Comparison of ENCODE assay signal across 19 mouse cellular contexts in genomic region chr2:160657801-160658442, GRCm38 (mm10). TPM values are rescaled to one million over a fixed set of nuclear protein-coding genes. Genes with fewer than 3 reads are reported as not detected.
DNase-seq lines count a peak whose midpoint lies in the region; ATAC-seq and TF ChIP-seq lines count a peak whose summit lies in the region.
"Had no signal": no experiment of that assay in that cellular context is flagged by ENCODE, and none has a peak within 500 bp of the region (broad histone marks: within the 10 kb centered on the region; RNA-seq: fewer than 3 reads in every experiment).

No protein-coding gene starts in this region.

- in situ Hi-C loops in ES-E14 (cut with MboI; ENCODE audit: low sequenced_read_pairs in 2 of 2, unreplicated experiment in 2 of 2) = no loop called here

- DNase-seq in heart, adult 8-10 months (ENCODE audit: low spot score) = no peak
- no peak for DNase-seq in ES-E14 (ENCODE audit: low read depth, low spot score)
- DNase-seq in lung, postnatal 36 days = no peak
- DNase-seq: cerebellum, adult 11-12 months; forebrain, postnatal 0 days; heart, adult 18-20 months; lung, adult 18-20 months; right cerebral cortex, postnatal 14 days had no signal

- no peak overlapping the region for H3K4me2 ChIP-seq in heart, embryonic 11.5 days
- H3K4me2 ChIP-seq in forebrain, embryonic 16.5 days (ENCODE audit: low read length) = no peak overlapping the region
- no peak overlapping the region for H3K4me2 ChIP-seq in hindbrain, embryonic 16.5 days (ENCODE audit: low read length)
- H3K4me2 ChIP-seq: embryonic facial prominence, embryonic 13.5 days; hindbrain, embryonic 14.5 days; midbrain, embryonic 12.5 days; neural tube, embryonic 12.5 days; stomach, embryonic 15.5 days had no signal

- ATAC-seq in heart, embryonic 11.5 days (replicated peaks; ENCODE audit: insufficient number of reproducible peaks, low FRiP score, low TSS enrichment) = peak; percentile 80; the same call in 1 of the 2 replicates
- ATAC-seq in erythroid progenitor cell, adult 5-6 weeks (replicated peaks; ENCODE audit: low FRiP score, poor library complexity, severe bottlenecking) = peak; percentile 95
- ATAC-seq in megakaryocyte, adult 5-6 weeks (ENCODE audit: poor library complexity, severe bottlenecking) = peak; percentile 79
- no peak for ATAC-seq in forebrain, embryonic 16.5 days
- ATAC-seq in hindbrain, embryonic 16.5 days = no peak
- ATAC-seq: forebrain, postnatal 0 days had no signal

- H3K4me1 ChIP-seq in heart, embryonic 11.5 days (ENCODE audit: control insufficient read depth, insufficient read depth, low read length) = peaks cover 6% of the 10 kb centered on the region; the same call in 1 of the 2 replicates
- peaks cover 5 to 15% of the 10 kb centered on the region in 2 experiments; a peak in 3 of 4 replicates for H3K4me1 ChIP-seq in ES-E14 (ENCODE audit: control insufficient read depth in 2 of 2, insufficient read depth in 2 of 2, low read length in 2 of 2, poor library complexity in 1 of 2)
- peaks cover 12% of the 10 kb centered on the region for H3K4me1 ChIP-seq in forebrain, embryonic 16.5 days (replicated peaks; ENCODE audit: control insufficient read depth, insufficient read depth, low read length)
- H3K4me1 ChIP-seq in hindbrain, embryonic 16.5 days (ENCODE audit: control insufficient read depth, insufficient read depth, low read depth, low read length) = peaks cover 4% of the 10 kb centered on the region; the same call in 1 of the 2 replicates
- H3K4me1 ChIP-seq: stomach, embryonic 15.5 days had no signal

- 87% methylated on average over 12 of the region's 13 CpGs for WGBS in heart, embryonic 11.5 days (ENCODE audit: insufficient replicate concordance)
- 93% methylated on average over 13 of the region's 13 CpGs for WGBS in forebrain, embryonic 16.5 days
- WGBS in hindbrain, embryonic 16.5 days = 94% methylated on average over 13 of the region's 13 CpGs

- no peaks in the 10 kb centered on the region for H3K27me3 ChIP-seq in heart, embryonic 11.5 days (ENCODE audit: control insufficient read depth, insufficient read depth, low read length)
- no peaks in the 10 kb centered on the region for H3K27me3 ChIP-seq in forebrain, embryonic 16.5 days (replicated peaks; ENCODE audit: control insufficient read depth, insufficient read depth, low read length)
- H3K27me3 ChIP-seq in hindbrain, embryonic 16.5 days (replicated peaks; ENCODE audit: control insufficient read depth, insufficient read depth, low read length) = no peaks in the 10 kb centered on the region
- H3K27me3 ChIP-seq: embryonic facial prominence, embryonic 13.5 days; midbrain, embryonic 12.5 days; neural tube, embryonic 12.5 days; stomach, embryonic 15.5 days had no signal

- H3K9me3 ChIP-seq in heart, embryonic 11.5 days (replicated peaks; ENCODE audit: control insufficient read depth, low read length) = no peaks in the 10 kb centered on the region
- H3K9me3 ChIP-seq in ES-E14 (ENCODE audit: control insufficient read depth, insufficient read depth, low read depth, low read length) = no peaks in the 10 kb centered on the region
- H3K9me3 ChIP-seq in forebrain, embryonic 16.5 days (ENCODE audit: control insufficient read depth, low read length) = no peaks in the 10 kb centered on the region
- H3K9me3 ChIP-seq in hindbrain, embryonic 16.5 days (ENCODE audit: control insufficient read depth, low read length) = no peaks in the 10 kb centered on the region
- H3K9me3 ChIP-seq: embryonic facial prominence, embryonic 13.5 days; midbrain, embryonic 12.5 days; neural tube, embryonic 12.5 days; stomach, embryonic 15.5 days had no signal

- no peak overlapping the region for H3K9ac ChIP-seq in heart, embryonic 11.5 days (ENCODE audit: low read depth, low read length)
- no peak overlapping the region; the same call in 1 of the 2 replicates for H3K9ac ChIP-seq in ES-E14 (ENCODE audit: insufficient read depth, low read depth, low read length, poor library complexity, severe bottlenecking)
- no peak overlapping the region for H3K9ac ChIP-seq in forebrain, embryonic 16.5 days (replicated peaks; ENCODE audit: low read depth, low read length)
- H3K9ac ChIP-seq in hindbrain, embryonic 16.5 days (ENCODE audit: low read depth, low read length) = no peak overlapping the region
- H3K9ac ChIP-seq: embryonic facial prominence, embryonic 13.5 days; forebrain, postnatal 0 days; hindbrain, embryonic 14.5 days; midbrain, embryonic 12.5 days; neural tube, embryonic 12.5 days; stomach, embryonic 15.5 days had no signal

- H3K36me3 ChIP-seq in heart, embryonic 11.5 days (ENCODE audit: control insufficient read depth, insufficient read depth, low read length) = peaks cover 15% of the 10 kb centered on the region
- H3K36me3 ChIP-seq in ES-E14 (ENCODE audit: control insufficient read depth, insufficient read depth, low read length, poor library complexity, severe bottlenecking) = peaks cover 6% of the 10 kb centered on the region
- no peaks in the 10 kb centered on the region; the same call in 1 of the 2 replicates for H3K36me3 ChIP-seq in forebrain, embryonic 16.5 days (ENCODE audit: control insufficient read depth, insufficient read depth)
- H3K36me3 ChIP-seq in hindbrain, embryonic 16.5 days (ENCODE audit: control insufficient read depth, insufficient read depth, low read length) = peaks cover 2% of the 10 kb centered on the region; the same call in 1 of the 2 replicates

- no peak overlapping the region for H3K27ac ChIP-seq in heart, embryonic 11.5 days (ENCODE audit: low read depth, low read length)
- peak overlapping the region; percentile 78; the same call in 1 of the 2 replicates for H3K27ac ChIP-seq in ES-E14 (ENCODE audit: insufficient read depth, low read depth, low read length, poor library complexity, severe bottlenecking)
- H3K27ac ChIP-seq in forebrain, embryonic 16.5 days (ENCODE audit: low read length) = no peak overlapping the region
- H3K27ac ChIP-seq in hindbrain, embryonic 16.5 days (ENCODE audit: low read depth, low read length) = no peak overlapping the region
- H3K27ac ChIP-seq: embryonic facial prominence, embryonic 13.5 days; hindbrain, embryonic 14.5 days; kidney, postnatal 0 days; midbrain, embryonic 12.5 days; neural tube, embryonic 12.5 days; stomach, embryonic 15.5 days had no signal

- H3K4me3 ChIP-seq in heart, embryonic 11.5 days (ENCODE audit: low read depth, low read length) = no peak overlapping the region
- no peak overlapping the region; a peak in 1 of 4 replicates for H3K4me3 ChIP-seq in ES-E14 (ENCODE audit: insufficient read depth in 1 of 2, low read depth in 1 of 2, low read length in 2 of 2, poor library complexity in 1 of 2, severe bottlenecking in 1 of 2)
- no peak overlapping the region for H3K4me3 ChIP-seq in forebrain, embryonic 16.5 days (replicated peaks; ENCODE audit: low read length)
- no peak overlapping the region for H3K4me3 ChIP-seq in hindbrain, embryonic 16.5 days (ENCODE audit: low read length)
- H3K4me3 ChIP-seq: embryonic facial prominence, embryonic 13.5 days; midbrain, embryonic 12.5 days; neural tube, embryonic 12.5 days; stomach, embryonic 15.5 days had no signal

TF ChIP-seq in ES-E14, 5 proteins besides CTCF, POLR2A, EP300 and RAD21:
- TF ChIP-seq MAFK (IDR thresholded peaks at IDR 0.05; ENCODE audit: insufficient read depth, low read depth, low read length) (peak; percentile 71; the same call in 1 of the 2 replicates), ZC3H11A (IDR thresholded peaks at IDR 0.05; ENCODE audit: borderline replicate concordance, low read depth, low read length) (no peak), ZNF384 (IDR thresholded peaks at IDR 0.05; ENCODE audit: low read depth, low read length) (peak; percentile 86)

RNA-seq across cellular contexts. Expression of gene Top1, which starts 12.2 kb away (rescaled TPM):
- polyA plus RNA-seq in heart, embryonic 11.5 days (2014; fragmentation: Nextera tagmentation; extraction: Ambion mirVana) = 53.2 and 65.4 TPM in 2 replicates
- 10 to 100 TPM; 39.8 to 46.9 (median 43.0) TPM for total RNA-seq in heart, adult 8-10 months (2022)
- total RNA-seq in ES-E14 (2012; rRNA removed) = 39.3 and 52.7 TPM in 2 replicates
- 104 and 114 TPM in 2 replicates for total RNA-seq in erythroid progenitor cell, adult 5-6 weeks (2015; ENCODE audit: low replicate concordance)
- total RNA-seq in erythroid progenitor cell, adult 5-6 weeks (2017; ENCODE audit: low replicate concordance) = 172 and 184 TPM in 2 replicates
- 70.9 and 75.9 TPM in 2 replicates for total RNA-seq in megakaryocyte, adult 5-6 weeks (2015)
- 99.2 and 125 TPM in 2 replicates for total RNA-seq in megakaryocyte, adult 5-6 weeks (2017)
- polyA plus RNA-seq in forebrain, embryonic 16.5 days (2015; fragmentation: Nextera tagmentation; extraction: Ambion mirVana) = 96.9 and 101 TPM in 2 replicates
- polyA plus RNA-seq in hindbrain, embryonic 16.5 days (2015; fragmentation: Nextera tagmentation; extraction: Ambion mirVana) = 55.7 and 58.3 TPM in 2 replicates

Comparison
In these comparisons a context has a peak if more than half of its experiments do, and no peak if none do; other contexts are left out.
1. ATAC-seq: peak in heart, embryonic 11.5 days (single experiment), erythroid progenitor cell, adult 5-6 weeks (single experiment) and megakaryocyte, adult 5-6 weeks (single experiment); none in forebrain, embryonic 16.5 days (single experiment) and hindbrain, embryonic 16.5 days (single experiment).